Mouse (Mus musculus) heart, postnatal 0 days (tissue): Measurements from ENCODE around the gene Arhgap45. TPM values are rescaled to one million over a fixed set of nuclear protein-coding genes. Genes with fewer than 3 reads are reported as not detected.
A peak's percentile ranks its signal among the peaks of the same experiment; 100 is the strongest.

ENCODE experiments used
- ATAC-seq: fragments of 200-750 bp; cut with Nextera tagmentation; 2 replicates; pipeline ENCODE4 v1.8.0; 2017; ENCODE audit warnings: low read depth, moderate number of reproducible peaks, moderate library complexity; ENCODE audit not compliant: insufficient read depth
- DNase-seq: peaks from one replicate; pipeline ENCODE4 v3.0.0-alpha.2; 2016; ENCODE audit warnings: low spot score
- H3K27ac ChIP-seq: fragments of 300-500 bp; sonication (generic); 2 replicates; pipeline ENCODE4 v1.5.1; 2014; ENCODE audit warnings: low read depth, mild to moderate bottlenecking
- H3K27me3 ChIP-seq: fragments of 300-500 bp; sonication (generic); 2 replicates; pipeline ENCODE4 v1.6.1; 2014; ENCODE audit warnings: low read length, mixed read lengths; ENCODE audit not compliant: control insufficient read depth, insufficient read depth
- H3K36me3 ChIP-seq: fragments of 300-500 bp; sonication (generic); replicated peaks from 2 replicates; pipeline ENCODE4 v1.6.1; 2014; ENCODE audit warnings: low read length, mixed read lengths; ENCODE audit not compliant: control insufficient read depth, insufficient read depth
- H3K4me1 ChIP-seq: fragments of 300-500 bp; sonication (generic); 2 replicates; pipeline ENCODE4 v1.6.1; 2014; ENCODE audit warnings: antibody characterized with exemption; ENCODE audit not compliant: control insufficient read depth, insufficient read depth
- H3K4me2 ChIP-seq: fragments of 300-500 bp; sonication (generic); 2 replicates; pipeline ENCODE4 v1.6.1; 2014; ENCODE audit warnings: low read depth, mild to moderate bottlenecking, low read length, moderate library complexity
- H3K4me3 ChIP-seq: fragments of 300-500 bp; sonication (generic); 2 replicates; pipeline ENCODE4 v1.5.1; 2014; ENCODE audit warnings: low read depth, low read length
- H3K9ac ChIP-seq: fragments of 300-500 bp; sonication (generic); replicated peaks from 2 replicates; pipeline ENCODE4 v1.6.1; 2014; ENCODE audit warnings: low read depth, low read length, mixed read lengths
- H3K9me3 ChIP-seq: fragments of 300-500 bp; sonication (generic); replicated peaks from 2 replicates; pipeline ENCODE4 v1.6.1; 2016; ENCODE audit warnings: low read length; ENCODE audit not compliant: control insufficient read depth
- CTCF ChIP-seq: IDR thresholded peaks from 2 replicates; pipeline ENCODE4 v1.5.1; 2016; ENCODE audit warnings: antibody characterized with exemption, control low read depth, low read depth
- EP300 ChIP-seq: IDR thresholded peaks from 2 replicates; pipeline ENCODE4 v1.6.1; 2016; ENCODE audit warnings: antibody characterized with exemption, low read depth
- WGBS: fragments of 180-500 bp; shearing (Covaris S2); extraction: QIAGEN DNeasy Blood & Tissue Kit; methylation state at CpG from one replicate; pipeline ENCODE4 v1.1.7; 2014; 5-methylcytosine and 5-hydroxymethylcytosine counted together
- polyA plus RNA-seq: library from polyadenylated mRNA; unstranded; fragments of >200 nt; fragmentation: Nextera tagmentation; extraction: Ambion mirVana; gene quantifications from 2 replicates; pipeline ENCODE4 v1.2.1, GENCODE M21; 2015
- total RNA-seq: library from RNA; depleted of rRNA; stranded (reverse); fragments of >200 nt; gene quantifications from 2 replicates; pipeline ENCODE4 v1.2.3, GENCODE M21; 2014; ENCODE audit warnings: low replicate concordance

The Arhgap45 gene
- total and polyA plus RNA-seq, 2 experiments from 2014 or later: 1.9 to 3.9 TPM

- H3K9me3 ChIP-seq: no peaks in the 10 kb centered on the region
- H3K27me3 ChIP-seq: no peaks in the 10 kb centered on the region
- no peak overlapping the region for H3K27ac ChIP-seq
- H3K4me2 ChIP-seq: no peak overlapping the region
- H3K4me1 ChIP-seq: no peaks in the 10 kb centered on the region; the same call in 1 of the 2 replicates
- ATAC-seq (no peak), DNase-seq (no peak)
- 84% methylated on average over 5 of the region's 5 CpGs for WGBS
- no peak overlapping the region for H3K9ac ChIP-seq
- no peak overlapping the region for H3K4me3 ChIP-seq
- no peaks in the 10 kb centered on the region for H3K36me3 ChIP-seq
- TF ChIP-seq CTCF (no peak), EP300 (no peak)
Observed at GRCm38 (mm10) chr10:80045766-80046165, 29.3 kb downstream of the Arhgap45 start.

- Histone ChIP-seq H3K4me3 (no peak within 1 kb of the TSS), H3K4me2 (no peak within 1 kb of the TSS), H3K9ac (no peak within 1 kb of the TSS), H3K27ac (no peak within 1 kb of the TSS), H3K4me1 (no peaks in the 10 kb centered on the region; the same call in none of the 2 replicates), H3K36me3 (no peaks in the 10 kb centered on the region), H3K9me3 (no peaks in the 10 kb centered on the region), H3K27me3 (no peaks in the 10 kb centered on the region)
- ATAC-seq (no peak), DNase-seq (no peak)
- TF ChIP-seq CTCF: no peak
- no peak for TF ChIP-seq EP300
- 67% methylated on average over 9 of the region's 9 CpGs for WGBS
Observed at GRCm38 (mm10) chr10:80047041-80047565, 30.6 kb downstream of the Arhgap45 start, which contains the start of gene Gpx4. Gpx4 (plus strand) TSS chr10:80047166.

GRCm38 (mm10) chr10:80048396-80048795, 31.9 kb downstream of the Arhgap45 start:
- H3K9ac ChIP-seq: no peak overlapping the region
- no peak overlapping the region for H3K27ac ChIP-seq
- no peaks in the 10 kb centered on the region for H3K9me3 ChIP-seq
- TF ChIP-seq EP300: no peak
- no peak for TF ChIP-seq CTCF
- H3K4me2 ChIP-seq: no peak overlapping the region
- 31% methylated on average over 5 of the region's 5 CpGs for WGBS
- no peaks in the 10 kb centered on the region for H3K27me3 ChIP-seq
- DNase-seq: no peak
- ATAC-seq: no peak
- no peaks in the 10 kb centered on the region for H3K36me3 ChIP-seq
- H3K4me3 ChIP-seq: no peak overlapping the region
- H3K4me1 ChIP-seq: peaks cover 7% of the 10 kb centered on the region

GRCm38 (mm10) chr10:80048834-80049233, 32.4 kb downstream of the Arhgap45 start:
- H3K27me3 ChIP-seq: no peaks in the 10 kb centered on the region
- no peak overlapping the region for H3K4me3 ChIP-seq
- WGBS: 55% methylated on average over 3 of the region's 3 CpGs
- no peaks in the 10 kb centered on the region for H3K36me3 ChIP-seq
- no peaks in the 10 kb centered on the region for H3K9me3 ChIP-seq
- H3K9ac ChIP-seq: no peak overlapping the region
- H3K4me2 ChIP-seq: no peak overlapping the region
- H3K27ac ChIP-seq: no peak overlapping the region
- no peak for TF ChIP-seq CTCF
- no peak for TF ChIP-seq EP300
- H3K4me1 ChIP-seq: peaks cover 7% of the 10 kb centered on the region
- ATAC-seq: no peak
- no peak for DNase-seq

GRCm38 (mm10) chr10:80050244-80050643, 33.8 kb downstream of the Arhgap45 start:
- 40% methylated on average over 6 of the region's 6 CpGs for WGBS

More at GRCm38 (mm10) chr10:80050244-80050643, 33.8 kb downstream of the Arhgap45 start:
- Histone ChIP-seq H3K9ac (0 out of 2 replicates have a peak overlapping the region, but pooled peaks have one; percentile 1), H3K4me1 (peaks cover 16% of the 10 kb centered on the region), H3K27ac (0 out of 2 replicates have a peak overlapping the region, but pooled peaks have one; percentile 11), H3K27me3 (no peaks in the 10 kb centered on the region), H3K4me3 (no peak overlapping the region), H3K36me3 (peaks cover under 1% of the 10 kb centered on the region), H3K9me3 (no peaks in the 10 kb centered on the region), H3K4me2 (no peak overlapping the region)
- ATAC-seq (no peak), DNase-seq (no peak)
- TF ChIP-seq EP300: no peak
- TF ChIP-seq CTCF: no peak
